Mouse (Mus musculus) lung, postnatal 14 days (tissue): ENCODE data around the gene Epha2.

Experiments used
- DNase-seq: peaks from one replicate; pipeline ENCODE4 v3.0.0; 2021

Epha2 gene

GRCm38 (mm10) chr4:141334695-141335094, 33.7 kb downstream of the Epha2 start:
- DNase-seq: no peak

- DNase-seq: no peak
Observed at GRCm38 (mm10) chr4:141335263-141335796, 34.3 kb downstream of the Epha2 start.

DNA sequence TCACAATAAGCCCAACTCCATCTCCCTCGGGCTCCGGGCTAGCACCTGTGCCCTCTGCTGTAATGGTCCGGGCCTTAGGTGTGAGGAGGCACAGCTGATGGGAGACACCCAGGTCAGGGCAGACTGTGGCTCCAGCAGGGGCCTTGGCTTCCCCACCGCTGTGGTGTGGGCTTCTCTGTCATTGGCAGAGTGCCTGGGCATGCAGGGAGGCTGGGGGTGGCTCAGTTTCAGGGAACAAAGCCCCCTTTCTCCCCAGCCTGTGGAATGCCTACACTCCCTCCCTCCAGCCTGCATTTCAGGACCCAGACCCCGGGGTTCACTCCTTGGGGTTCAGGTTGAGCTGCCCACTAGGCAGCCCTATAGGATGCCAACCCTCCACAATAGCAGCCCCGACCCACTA, 35.2 kb downstream of the Epha2 start:
- no peak for DNase-seq

- no peak for DNase-seq
Observed at GRCm38 (mm10) chr4:141337986-141338385, 36.9 kb downstream of the Epha2 start.

DNA sequence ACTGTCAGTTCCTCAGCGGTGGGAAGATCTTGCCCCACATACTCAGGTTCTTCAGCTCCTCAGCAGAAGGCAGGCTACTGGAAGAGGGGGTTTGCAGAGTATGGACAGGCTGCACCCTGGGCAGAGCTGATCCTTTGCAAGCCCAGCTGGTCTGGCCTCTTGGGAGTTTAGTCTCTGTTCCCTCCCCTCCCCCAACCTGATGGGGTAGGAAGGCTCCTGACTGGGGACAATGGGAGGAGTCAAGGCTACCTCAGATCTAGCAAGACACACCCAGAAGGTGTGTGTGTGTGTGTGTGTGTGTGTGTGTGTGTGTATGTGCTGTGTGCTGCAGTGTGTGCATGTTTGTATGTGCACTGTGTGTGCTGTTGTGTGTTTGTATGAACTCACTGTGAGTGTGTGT, 37.8 kb downstream of the Epha2 start:
- no peak for DNase-seq

DNA sequence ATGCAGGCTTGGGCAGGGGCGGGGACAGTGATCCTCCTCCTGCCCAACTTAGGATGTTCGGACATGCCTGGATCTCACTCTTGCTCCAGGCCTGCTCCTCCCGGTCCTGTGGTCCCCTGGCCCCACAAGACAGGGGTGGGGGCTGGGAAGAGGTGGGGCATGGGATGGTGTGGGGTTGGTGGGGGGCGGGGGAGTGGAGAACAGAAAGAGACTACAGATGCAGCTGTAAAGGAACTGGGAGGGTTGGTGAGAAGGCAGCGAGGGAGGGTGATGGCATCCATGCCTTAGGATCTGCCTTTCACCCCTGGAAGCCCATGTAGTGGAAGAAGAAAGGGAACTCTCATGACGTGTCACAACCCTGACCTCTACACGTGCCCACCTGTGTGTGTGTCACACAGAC, 40.4 kb downstream of the Epha2 start:
- DNase-seq: no peak

- DNase-seq: no peak
Observed at GRCm38 (mm10) chr4:141343515-141343914, 42.5 kb downstream of the Epha2 start.

- no peak for DNase-seq
Observed at GRCm38 (mm10) chr4:141345219-141345618, 44.2 kb downstream of the Epha2 start.

DNA sequence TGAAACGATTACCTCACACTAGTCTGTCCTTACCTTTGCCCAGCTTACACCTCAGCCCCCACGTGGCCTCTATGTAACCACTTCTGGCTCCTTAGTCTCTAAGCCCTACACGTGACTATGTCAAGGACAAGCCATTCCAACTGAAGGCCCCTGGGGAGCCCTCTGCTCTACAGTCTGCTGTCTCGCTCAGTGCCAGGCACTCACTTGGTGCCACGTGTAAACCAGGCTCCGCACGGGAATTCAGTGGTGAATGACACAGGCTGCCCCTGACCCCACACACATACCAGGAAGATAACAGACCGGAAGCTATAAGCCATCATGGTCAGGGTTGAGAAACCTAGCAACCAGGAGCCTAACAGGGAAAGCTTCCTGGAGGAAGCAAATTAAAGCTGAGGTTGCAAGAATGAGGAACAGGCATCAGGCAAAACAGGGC, 46.3 kb downstream of the Epha2 start:
- DNase-seq: peak; percentile 28

GRCm38 (mm10) chr4:141348616-141349015, 47.6 kb downstream of the Epha2 start:
- no peak for DNase-seq

- no peak for DNase-seq
Observed at GRCm38 (mm10) chr4:141350015-141350414, 49.0 kb downstream of the Epha2 start.

DNA sequence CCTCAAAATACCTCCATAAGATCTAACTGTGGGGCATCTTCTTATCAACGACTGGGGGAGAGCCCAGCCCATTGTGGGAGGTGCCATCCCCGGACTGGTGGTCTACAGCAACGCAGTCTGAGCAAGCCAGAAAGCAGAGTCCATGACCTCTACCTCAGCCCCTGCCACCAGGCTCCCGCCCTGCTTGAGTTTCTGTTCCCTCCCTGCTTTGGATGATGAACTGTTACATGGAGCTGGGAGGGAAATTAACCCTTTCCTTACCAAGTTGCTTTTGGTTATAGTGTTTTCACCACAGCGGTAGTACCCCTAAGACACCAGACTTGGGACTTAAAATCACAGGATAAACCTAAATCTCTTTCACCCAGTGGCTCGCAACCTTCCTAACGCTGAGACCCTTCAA, 50.9 kb downstream of the Epha2 start:
- DNase-seq: no peak

DNA sequence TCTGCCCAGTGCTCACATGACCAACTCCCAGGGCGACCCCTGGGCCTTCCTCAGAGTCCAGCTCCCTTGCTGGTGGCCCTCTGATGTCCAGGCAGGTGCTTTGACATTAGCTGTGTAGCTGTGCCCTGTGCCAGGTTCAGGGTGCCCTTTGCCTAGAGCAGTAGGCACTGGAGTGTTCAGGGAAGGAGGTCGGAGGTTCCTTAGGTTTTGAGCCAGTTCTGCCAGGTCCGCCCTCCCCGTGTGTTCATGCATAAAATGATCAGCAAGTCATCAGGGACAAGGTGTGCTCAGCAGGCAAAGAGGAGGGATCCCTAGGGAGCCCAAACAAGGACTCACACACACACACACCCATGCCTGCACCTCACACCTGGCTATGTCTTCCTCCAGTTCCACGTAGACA, 51.9 kb downstream of the Epha2 start:
- no peak for DNase-seq

- DNase-seq: peak; percentile 44
Observed at GRCm38 (mm10) chr4:141353868-141354267, 52.8 kb downstream of the Epha2 start.

DNA sequence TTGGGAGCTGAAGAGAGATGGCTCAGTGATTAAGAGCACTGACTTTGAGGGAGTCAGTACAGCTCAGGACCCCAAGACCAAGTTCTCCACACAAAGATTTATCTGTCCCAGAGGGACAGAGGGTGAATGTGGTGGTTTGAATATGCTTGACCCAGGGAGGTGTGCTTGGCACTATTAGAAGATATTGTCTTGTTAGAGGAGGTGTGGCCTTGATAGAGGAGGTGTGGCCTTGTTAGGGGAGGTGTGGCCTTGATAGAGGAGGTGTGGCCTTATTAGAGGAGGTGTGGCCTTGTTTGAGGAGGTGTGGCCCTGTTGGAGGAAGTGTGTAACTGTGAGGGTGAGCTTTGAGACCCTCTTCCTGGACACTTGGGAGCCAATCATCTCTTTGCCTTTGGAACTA, 56.8 kb downstream of the Epha2 start:
- no peak for DNase-seq

GRCm38 (mm10) chr4:141359222-141359621, 58.2 kb downstream of the Epha2 start:
- no peak for DNase-seq

DNA sequence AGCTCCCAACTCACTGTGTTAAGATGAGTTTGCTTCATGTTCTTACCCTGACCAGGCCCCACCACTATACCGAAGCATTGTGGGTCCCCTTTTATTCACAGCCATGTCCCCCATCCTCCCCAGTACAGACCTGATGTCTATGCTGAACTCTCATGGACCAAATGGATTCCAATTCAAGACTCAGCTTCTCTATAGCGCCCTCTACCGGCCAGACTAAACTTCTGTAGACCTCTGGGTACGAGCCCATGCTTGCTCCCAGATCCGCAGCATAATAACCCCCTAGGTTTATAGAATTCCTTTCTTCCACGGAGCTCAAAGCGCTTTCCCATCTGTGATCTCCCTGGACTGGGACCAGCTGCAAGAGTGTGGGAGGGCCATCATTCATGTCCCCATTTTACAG, 59.8 kb downstream of the Epha2 start:
- peak; percentile 63 for DNase-seq

GRCm38 (mm10) chr4:141362937-141363548, 62.0 kb downstream of the Epha2 start:
- peak; percentile 90 for DNase-seq

DNA sequence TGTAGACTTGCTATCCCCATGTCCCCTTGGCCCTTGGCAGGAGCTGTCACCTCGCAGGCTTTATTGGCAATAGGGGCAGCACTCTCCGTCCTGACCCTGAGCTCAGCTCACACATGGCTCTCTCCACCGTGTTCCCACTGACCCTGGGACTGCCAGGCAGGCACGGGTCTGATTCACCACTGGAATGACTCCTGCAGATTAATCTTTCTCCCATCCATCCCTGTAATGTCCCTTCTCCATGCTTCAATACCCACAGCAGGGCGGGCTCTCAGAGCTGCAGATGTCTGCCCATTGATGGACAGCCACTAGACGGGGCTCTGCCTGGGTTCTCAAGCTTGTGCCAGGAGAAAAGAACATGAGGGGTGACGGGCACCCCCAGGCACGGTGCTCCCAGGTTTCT, 64.1 kb downstream of the Epha2 start:
- no peak for DNase-seq

DNA sequence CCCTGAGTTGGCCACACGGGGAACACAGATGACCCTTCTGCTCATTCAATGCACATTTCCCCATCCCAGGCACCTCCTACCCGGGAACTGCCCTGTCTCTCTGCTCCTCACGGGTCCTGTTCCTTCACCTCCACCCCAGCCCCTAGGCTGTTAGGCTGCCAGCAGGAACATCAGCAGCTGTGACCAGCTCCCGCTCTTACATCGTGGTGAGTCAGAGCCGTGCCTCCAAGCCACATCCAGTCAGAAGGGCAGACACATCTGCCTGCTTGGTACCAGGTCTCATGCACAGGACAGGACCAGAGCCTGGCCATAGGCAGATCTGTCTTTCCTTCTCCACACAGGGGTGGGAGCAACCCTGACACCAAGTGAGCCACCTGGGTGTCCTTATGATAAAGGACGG, 64.8 kb downstream of the Epha2 start:
- no peak for DNase-seq

GRCm38 (mm10) chr4:141367997-141368791, 67.2 kb downstream of the Epha2 start, which contains the start of gene Fam131c:
Fam131c (plus strand) TSS chr4:141368220.
- DNase-seq: peak; percentile 41

DNA sequence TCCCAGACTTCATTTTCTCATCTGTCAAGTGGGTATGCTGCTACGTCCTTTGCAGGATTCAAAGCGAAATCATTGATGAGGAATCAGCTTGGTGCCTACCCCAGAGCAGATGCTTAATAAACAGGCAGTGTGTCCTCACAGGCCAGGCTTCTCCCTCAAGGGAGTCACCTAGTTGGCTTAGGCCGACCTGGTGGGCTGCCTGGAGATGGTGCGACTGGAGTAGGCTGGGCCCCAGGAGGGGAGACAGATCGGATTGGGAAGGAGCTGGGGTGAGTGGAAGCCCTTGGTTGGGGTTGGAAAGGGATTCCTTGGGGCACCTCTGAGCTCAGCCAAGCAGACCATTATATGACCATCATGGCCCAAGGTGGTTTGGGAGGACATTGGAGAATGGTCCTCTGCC, 71.4 kb downstream of the Epha2 start:
- DNase-seq: no peak
